Mouse (Mus musculus): ENCODE measurements around the gene E2f4. TPM values are rescaled to one million over a fixed set of nuclear protein-coding genes. Genes with fewer than 3 reads are reported as not detected.

The E2f4 gene
- polyA plus RNA-seq, 1 experiment from 2014 or later = 51.7 TPM

- Histone ChIP-seq H3K4me2 (ENCODE audit: low read length) (peak overlapping the region; percentile 72), H3K4me1 (ENCODE audit: control insufficient read depth, insufficient read depth, low read length) (peaks cover 18% of the 10 kb centered on the region; the same call in 1 of the 2 replicates), H3K9me3 (ENCODE audit: control insufficient read depth, low read length) (no peaks in the 10 kb centered on the region), H3K27ac (replicated peaks; ENCODE audit: low read depth, low read length) (no peak overlapping the region), H3K27me3 (ENCODE audit: control insufficient read depth, insufficient read depth, low read length) (peaks cover 79% of the 10 kb centered on the region), H3K9ac (replicated peaks; ENCODE audit: low read length) (peak overlapping the region; percentile 59), H3K4me3 (replicated peaks; ENCODE audit: low read depth, low read length) (peak overlapping the region; percentile 42), H3K36me3 (ENCODE audit: control insufficient read depth, insufficient read depth, low read length) (peaks cover 16% of the 10 kb centered on the region)
- peak; percentile 69 for ATAC-seq (ENCODE audit: low FRiP score, low TSS enrichment)
- WGBS = 2% methylated on average over 30 of the region's 30 CpGs
- DNase-seq = peak; percentile 82
Observed at GRCm38 (mm10) chr8:105276292-105277120, 21.0 kb upstream of the E2f4 start.

GRCm38 (mm10) chr8:105278911-105279334 lies 18.5 kb upstream of the E2f4 start:
- Histone ChIP-seq H3K27ac (replicated peaks; ENCODE audit: low read depth, low read length) (no peak overlapping the region), H3K9me3 (ENCODE audit: control insufficient read depth, low read length) (no peaks in the 10 kb centered on the region), H3K4me1 (ENCODE audit: control insufficient read depth, insufficient read depth, low read length) (peaks cover 18% of the 10 kb centered on the region; the same call in 1 of the 2 replicates), H3K36me3 (ENCODE audit: control insufficient read depth, insufficient read depth, low read length) (peaks cover 39% of the 10 kb centered on the region), H3K4me2 (ENCODE audit: low read length) (peak overlapping the region; percentile 46), H3K4me3 (replicated peaks; ENCODE audit: low read depth, low read length) (no peak overlapping the region), H3K9ac (replicated peaks; ENCODE audit: low read length) (0 out of 2 replicates have a peak overlapping the region, but pooled peaks have one; percentile 20), H3K27me3 (ENCODE audit: control insufficient read depth, insufficient read depth, low read length) (peaks cover 56% of the 10 kb centered on the region)
- peak; percentile 73 for DNase-seq
- 3% methylated on average over 28 of the region's 28 CpGs for WGBS
- peak; percentile 56 for ATAC-seq (ENCODE audit: low FRiP score, low TSS enrichment)

GRCm38 (mm10) chr8:105280567-105280966 lies 16.9 kb upstream of the E2f4 start:
- Histone ChIP-seq H3K9me3 (ENCODE audit: control insufficient read depth, low read length) (no peaks in the 10 kb centered on the region), H3K27me3 (ENCODE audit: control insufficient read depth, insufficient read depth, low read length) (peaks cover 39% of the 10 kb centered on the region), H3K4me3 (replicated peaks; ENCODE audit: low read depth, low read length) (no peak overlapping the region), H3K27ac (replicated peaks; ENCODE audit: low read depth, low read length) (no peak overlapping the region), H3K4me2 (ENCODE audit: low read length) (no peak overlapping the region), H3K36me3 (ENCODE audit: control insufficient read depth, insufficient read depth, low read length) (peaks cover 52% of the 10 kb centered on the region), H3K9ac (replicated peaks; ENCODE audit: low read length) (no peak overlapping the region), H3K4me1 (ENCODE audit: control insufficient read depth, insufficient read depth, low read length) (peaks cover 18% of the 10 kb centered on the region; the same call in 1 of the 2 replicates)
- DNase-seq (no peak), ATAC-seq (ENCODE audit: low FRiP score, low TSS enrichment) (no peak)
- WGBS = 62% methylated on average over 3 of the region's 3 CpGs

- ATAC-seq (ENCODE audit: low FRiP score, low TSS enrichment) (no peak), DNase-seq (no peak)
- Histone ChIP-seq H3K27ac (replicated peaks; ENCODE audit: low read depth, low read length) (no peak overlapping the region), H3K4me2 (ENCODE audit: low read length) (no peak overlapping the region), H3K4me1 (ENCODE audit: control insufficient read depth, insufficient read depth, low read length) (peaks cover 22% of the 10 kb centered on the region), H3K9me3 (ENCODE audit: control insufficient read depth, low read length) (no peaks in the 10 kb centered on the region), H3K9ac (replicated peaks; ENCODE audit: low read length) (no peak overlapping the region), H3K4me3 (replicated peaks; ENCODE audit: low read depth, low read length) (no peak overlapping the region), H3K36me3 (ENCODE audit: control insufficient read depth, insufficient read depth, low read length) (peaks cover 53% of the 10 kb centered on the region), H3K27me3 (ENCODE audit: control insufficient read depth, insufficient read depth, low read length) (peaks cover 31% of the 10 kb centered on the region)
- WGBS = 90% methylated on average over 12 of the region's 12 CpGs
Observed at GRCm38 (mm10) chr8:105281821-105282220, 15.6 kb upstream of the E2f4 start.

GRCm38 (mm10) chr8:105282239-105282638 lies 15.2 kb upstream of the E2f4 start:
- 91% methylated on average over 4 of the region's 4 CpGs for WGBS
- Histone ChIP-seq H3K4me3 (replicated peaks; ENCODE audit: low read depth, low read length) (no peak overlapping the region), H3K27ac (replicated peaks; ENCODE audit: low read depth, low read length) (no peak overlapping the region), H3K9ac (replicated peaks; ENCODE audit: low read length) (no peak overlapping the region), H3K27me3 (ENCODE audit: control insufficient read depth, insufficient read depth, low read length) (peaks cover 27% of the 10 kb centered on the region), H3K4me1 (ENCODE audit: control insufficient read depth, insufficient read depth, low read length) (peaks cover 26% of the 10 kb centered on the region), H3K4me2 (ENCODE audit: low read length) (no peak overlapping the region), H3K9me3 (ENCODE audit: control insufficient read depth, low read length) (no peaks in the 10 kb centered on the region), H3K36me3 (ENCODE audit: control insufficient read depth, insufficient read depth, low read length) (peaks cover 53% of the 10 kb centered on the region)
- DNase-seq (no peak), ATAC-seq (ENCODE audit: low FRiP score, low TSS enrichment) (no peak)

GRCm38 (mm10) chr8:105283074-105283473 lies 14.4 kb upstream of the E2f4 start:
- peak; percentile 44 for DNase-seq
- Histone ChIP-seq H3K4me3 (replicated peaks; ENCODE audit: low read depth, low read length) (no peak overlapping the region), H3K9me3 (ENCODE audit: control insufficient read depth, low read length) (no peaks in the 10 kb centered on the region), H3K4me2 (ENCODE audit: low read length) (no peak overlapping the region), H3K36me3 (ENCODE audit: control insufficient read depth, insufficient read depth, low read length) (peaks cover 53% of the 10 kb centered on the region), H3K27ac (replicated peaks; ENCODE audit: low read depth, low read length) (no peak overlapping the region), H3K27me3 (ENCODE audit: control insufficient read depth, insufficient read depth, low read length) (peaks cover 19% of the 10 kb centered on the region; the same call in 1 of the 2 replicates), H3K9ac (replicated peaks; ENCODE audit: low read length) (no peak overlapping the region), H3K4me1 (ENCODE audit: control insufficient read depth, insufficient read depth, low read length) (peaks cover 34% of the 10 kb centered on the region)
- no peak for ATAC-seq (ENCODE audit: low FRiP score, low TSS enrichment)
- WGBS = 24% methylated on average over 23 of the region's 23 CpGs

- no peaks in the 10 kb centered on the region for H3K9me3 ChIP-seq (ENCODE audit: control insufficient read depth, low read length)
- no peak overlapping the region for H3K27ac ChIP-seq (replicated peaks; ENCODE audit: low read depth, low read length)
- H3K4me2 ChIP-seq (ENCODE audit: low read length) = peak overlapping the region; percentile 17; the same call in 1 of the 2 replicates
- 52% methylated on average over 12 of the region's 12 CpGs for WGBS
- peaks cover 44% of the 10 kb centered on the region for H3K36me3 ChIP-seq (ENCODE audit: control insufficient read depth, insufficient read depth, low read length)
- peaks cover 3% of the 10 kb centered on the region; the same call in 1 of the 2 replicates for H3K27me3 ChIP-seq (ENCODE audit: control insufficient read depth, insufficient read depth, low read length)
- no peak overlapping the region for H3K4me3 ChIP-seq (replicated peaks; ENCODE audit: low read depth, low read length)
- ATAC-seq (ENCODE audit: low FRiP score, low TSS enrichment) = no peak
- no peak for DNase-seq
- H3K9ac ChIP-seq (replicated peaks; ENCODE audit: low read length) = no peak overlapping the region
- peaks cover 39% of the 10 kb centered on the region for H3K4me1 ChIP-seq (ENCODE audit: control insufficient read depth, insufficient read depth, low read length)
Observed at GRCm38 (mm10) chr8:105285514-105285913, 11.9 kb upstream of the E2f4 start.

- DNase-seq = no peak
- peak overlapping the region; percentile 67 for H3K4me2 ChIP-seq (ENCODE audit: low read length)
- peaks cover 10% of the 10 kb centered on the region; the same call in 1 of the 2 replicates for H3K27me3 ChIP-seq (ENCODE audit: control insufficient read depth, insufficient read depth, low read length)
- no peaks in the 10 kb centered on the region for H3K9me3 ChIP-seq (ENCODE audit: control insufficient read depth, low read length)
- ATAC-seq (ENCODE audit: low FRiP score, low TSS enrichment) = no peak
- no peak overlapping the region for H3K27ac ChIP-seq (replicated peaks; ENCODE audit: low read depth, low read length)
- no peak overlapping the region for H3K4me3 ChIP-seq (replicated peaks; ENCODE audit: low read depth, low read length)
- H3K9ac ChIP-seq (replicated peaks; ENCODE audit: low read length) = peak overlapping the region; percentile 20; the same call in 1 of the 2 replicates
- peaks cover 42% of the 10 kb centered on the region for H3K4me1 ChIP-seq (ENCODE audit: control insufficient read depth, insufficient read depth, low read length)
- H3K36me3 ChIP-seq (ENCODE audit: control insufficient read depth, insufficient read depth, low read length) = peaks cover 34% of the 10 kb centered on the region
- 88% methylated on average over 4 of the region's 4 CpGs for WGBS
Observed at GRCm38 (mm10) chr8:105286907-105287306, 10.6 kb upstream of the E2f4 start.
